Mouse (Mus musculus) limb, embryonic 14.5 days (tissue): ENCODE measurements around the gene Bik. TPM values are rescaled to one million over a fixed set of nuclear protein-coding genes. Genes with fewer than 3 reads are reported as not detected.
"Not testable (repeated sequence)": the region's sequence is repeated elsewhere in the genome, so short reads cannot be mapped to it uniquely, and the experiment has no call there.

Source experiments
- ATAC-seq: fragments of 200-750 bp; cut with Nextera tagmentation; 2 replicates; pipeline ENCODE4 v1.8.0; 2017; ENCODE audit warnings: low read depth, moderate number of reproducible peaks, moderate TSS enrichment; ENCODE audit not compliant: low FRiP score
- DNase-seq: peaks from one replicate; pipeline ENCODE4 v3.0.0-alpha.2; 2015; ENCODE audit warnings: low spot score
- H3K27ac ChIP-seq: fragments of 300-500 bp; sonication (generic); replicated peaks from 2 replicates; pipeline ENCODE4 v1.5.1; 2014; ENCODE audit warnings: low read depth, mild to moderate bottlenecking, low read length, moderate library complexity, mixed read lengths
- H3K27me3 ChIP-seq: fragments of 300-500 bp; sonication (generic); 2 replicates; pipeline ENCODE4 v1.6.1; 2014; ENCODE audit warnings: low read length, mixed read lengths; ENCODE audit not compliant: control insufficient read depth, insufficient read depth
- H3K36me3 ChIP-seq: fragments of 300-500 bp; sonication (generic); 2 replicates; pipeline ENCODE4 v1.6.1; 2014; ENCODE audit warnings: mild to moderate bottlenecking, low read length, moderate library complexity, mixed read lengths; ENCODE audit not compliant: control insufficient read depth, insufficient read depth
- H3K4me1 ChIP-seq: fragments of 300-500 bp; sonication (generic); 2 replicates; pipeline ENCODE4 v1.6.1; 2014; ENCODE audit warnings: antibody characterized with exemption, low read length, mixed read lengths; ENCODE audit not compliant: control insufficient read depth, insufficient read depth
- H3K4me2 ChIP-seq: fragments of 300-500 bp; sonication (generic); replicated peaks from 2 replicates; pipeline ENCODE4 v1.6.1; 2014; ENCODE audit warnings: low read depth, mild to moderate bottlenecking, low read length, moderate library complexity; ENCODE audit not compliant: severe bottlenecking
- H3K4me3 ChIP-seq: fragments of 300-500 bp; sonication (generic); replicated peaks from 2 replicates; pipeline ENCODE4 v1.5.1; 2014; ENCODE audit warnings: low read length
- H3K9ac ChIP-seq: fragments of 300-500 bp; sonication (generic); 2 replicates; pipeline ENCODE4 v1.6.1; 2014; ENCODE audit warnings: mild to moderate bottlenecking, low read depth, low read length, moderate library complexity; ENCODE audit not compliant: severe bottlenecking
- H3K9me3 ChIP-seq: fragments of 300-500 bp; sonication (generic); 2 replicates; pipeline ENCODE4 v1.6.1; 2016; ENCODE audit warnings: low read length; ENCODE audit not compliant: control insufficient read depth
- POLR2A ChIP-seq: fragments of 200-500 bp; IDR thresholded peaks from 2 replicates; pipeline ENCODE4 v1.8.0; 2012; ENCODE audit warnings: inconsistent platforms, mild to moderate bottlenecking, moderate library complexity, borderline replicate concordance; ENCODE audit not compliant: insufficient read depth, insufficient read length; ENCODE audit errors: extremely low read depth
- WGBS: fragments of 180-500 bp; shearing (Covaris S2); extraction: QIAGEN DNeasy Blood & Tissue Kit; methylation state at CpG from one replicate; pipeline ENCODE4 v1.1.7; 2014; 5-methylcytosine and 5-hydroxymethylcytosine counted together
- polyA plus RNA-seq, 2 experiments: library from polyadenylated mRNA; depleted of rRNA in 1 of 2; stranded (reverse) in 1 of 2; unstranded in 1 of 2; fragments of >200 nt; fragmentation: Nextera tagmentation in 1 of 2; extraction: Ambion mirVana in 1 of 2; gene quantifications; 2 replicates each; pipeline versions ENCODE4 v1.2.1 to v1.2.3; 2012 to 2014

Bik gene
- polyA plus RNA-seq, 2 experiments, result 4.2 to 5.4 TPM

DNA sequence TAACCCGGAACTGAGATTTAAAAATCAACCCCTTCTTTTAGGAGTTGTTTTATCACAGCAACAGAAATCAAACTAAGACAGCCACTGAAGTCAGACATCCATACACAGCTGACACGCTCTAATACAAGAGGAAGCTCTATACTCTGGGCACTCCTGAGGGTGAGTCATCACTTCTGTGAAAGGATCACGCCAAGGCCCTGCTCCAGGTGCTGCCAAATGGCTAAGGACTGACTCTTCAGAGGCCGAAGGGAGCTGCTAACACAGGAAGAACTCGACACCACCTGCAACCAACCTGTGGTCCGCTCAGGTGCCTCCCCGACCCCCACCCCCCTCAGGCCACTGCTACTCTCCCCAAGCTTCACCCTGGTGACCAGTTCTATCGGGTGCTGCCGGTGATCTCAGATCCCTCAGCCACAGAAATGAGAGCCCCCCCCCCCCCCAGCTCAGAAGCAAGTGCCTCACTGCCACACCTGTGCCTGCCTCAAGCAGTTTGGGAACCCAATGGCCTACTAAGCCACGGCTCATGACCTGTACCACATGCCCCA lies 27.4 kb upstream of the Bik start:
- Histone ChIP-seq H3K4me3 (no peak overlapping the region), H3K36me3 (peaks cover 41% of the 10 kb centered on the region), H3K27me3 (no peaks in the 10 kb centered on the region), H3K9me3 (no peaks in the 10 kb centered on the region), H3K9ac (no peak overlapping the region), H3K4me2 (no peak overlapping the region), H3K27ac (no peak overlapping the region), H3K4me1 (no peaks in the 10 kb centered on the region)
- WGBS, result 87% methylated on average over 10 of the region's 10 CpGs
- ATAC-seq (no peak), DNase-seq (no peak)
- TF ChIP-seq POLR2A, result no peak

DNA sequence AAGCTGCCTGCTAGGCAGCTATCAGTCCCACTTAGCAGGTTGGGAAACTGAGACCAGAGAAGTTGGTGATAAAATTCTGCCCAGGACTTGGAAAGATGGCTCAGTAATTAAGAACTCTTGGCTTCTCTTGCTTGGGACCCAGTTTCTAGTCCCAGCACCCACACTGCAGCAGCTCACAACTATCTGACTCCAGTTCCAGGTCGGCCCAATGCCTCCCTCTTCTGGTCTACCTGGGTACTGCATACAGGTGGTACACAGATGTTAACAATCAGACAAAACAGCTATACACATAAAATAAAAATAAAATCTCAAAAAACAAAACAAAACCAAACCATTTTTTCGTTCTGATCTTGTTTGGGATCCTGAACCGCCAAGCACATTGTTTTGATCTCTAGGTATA lies 26.3 kb upstream of the Bik start:
- no peak overlapping the region for H3K4me3 ChIP-seq
- no peak overlapping the region for H3K27ac ChIP-seq
- TF ChIP-seq POLR2A, result no peak
- H3K9me3 ChIP-seq, result no peaks in the 10 kb centered on the region
- no peak overlapping the region for H3K4me2 ChIP-seq
- H3K36me3 ChIP-seq, result peaks cover 32% of the 10 kb centered on the region
- ATAC-seq (no peak), DNase-seq (no peak)
- 52% methylated on average over 3 of the region's 3 CpGs for WGBS
- H3K4me1 ChIP-seq, result no peaks in the 10 kb centered on the region
- H3K9ac ChIP-seq, result no peak overlapping the region
- H3K27me3 ChIP-seq, result no peaks in the 10 kb centered on the region

DNA sequence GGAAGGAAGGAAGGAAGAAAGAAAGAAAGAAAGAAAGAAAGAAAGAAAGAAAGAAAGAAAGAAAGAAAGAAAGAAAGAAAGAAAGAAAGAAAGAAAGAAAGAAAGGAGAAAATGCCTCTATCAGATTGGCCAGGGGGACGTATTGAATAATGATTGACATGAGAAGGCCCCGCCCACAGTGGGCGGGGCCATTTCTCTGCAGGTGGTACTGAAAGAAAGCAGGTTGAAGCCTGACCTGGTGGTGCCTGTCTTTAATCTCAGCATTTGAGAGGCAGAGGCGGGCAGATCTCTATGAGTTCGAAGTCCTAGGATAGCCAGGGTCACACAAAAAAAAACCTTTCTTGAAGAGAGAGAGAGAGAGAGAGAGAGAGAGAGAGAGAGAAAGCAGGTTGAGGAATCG lies 25.2 kb upstream of the Bik start:
- H3K4me2 ChIP-seq, ATAC-seq, H3K9me3 ChIP-seq, DNase-seq, H3K4me1 ChIP-seq, H3K27me3 ChIP-seq, H3K27ac ChIP-seq, H3K4me3 ChIP-seq, H3K9ac ChIP-seq: not testable (repeated sequence)
- WGBS, result 84% methylated on average over 6 of the region's 6 CpGs
- peaks cover 22% of the 10 kb centered on the region for H3K36me3 ChIP-seq

DNA sequence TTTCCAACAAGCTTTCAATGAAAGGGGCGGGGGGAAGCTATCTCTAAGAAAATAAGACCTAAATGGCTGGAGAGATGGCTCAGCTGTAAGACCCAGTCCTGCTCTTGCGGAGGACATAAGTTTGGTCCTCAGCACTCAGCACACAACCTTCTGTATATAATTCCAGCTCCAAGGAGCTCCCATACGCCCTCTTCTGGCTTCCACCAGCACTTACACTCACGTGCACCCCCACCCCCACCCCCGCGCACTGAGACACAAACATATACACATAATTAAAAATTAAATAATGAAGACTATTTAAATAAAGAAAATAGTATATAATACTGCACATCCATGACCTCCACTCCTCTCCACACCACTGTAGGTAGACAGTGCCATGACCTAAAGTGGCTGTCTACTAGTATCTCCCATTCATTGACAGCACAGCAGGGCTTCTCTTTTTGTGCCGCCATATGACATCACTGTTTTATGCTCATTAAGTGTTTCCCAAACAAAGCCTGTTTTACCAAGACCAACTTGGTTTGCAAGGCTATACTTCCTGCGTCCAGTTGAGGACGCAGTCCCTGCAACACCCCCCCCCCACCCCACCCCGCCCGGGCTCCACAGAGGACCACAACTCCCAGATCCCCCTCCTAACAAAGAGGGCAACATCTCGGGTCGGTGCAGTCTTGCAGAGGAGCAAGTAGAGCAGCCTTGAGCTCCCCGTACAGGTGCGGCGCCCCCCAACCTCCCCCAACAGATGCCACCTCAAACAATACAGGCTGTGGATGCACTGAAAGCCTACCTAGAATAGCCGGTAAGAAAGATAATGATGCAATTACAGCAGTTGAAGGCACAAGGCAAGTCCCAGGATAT lies 16.5 kb upstream of the Bik start:
- H3K27ac ChIP-seq, result no peak overlapping the region
- no peaks in the 10 kb centered on the region for H3K9me3 ChIP-seq
- peak; percentile 61 for ATAC-seq
- peaks cover 3% of the 10 kb centered on the region; the same call in 1 of the 2 replicates for H3K4me1 ChIP-seq
- TF ChIP-seq POLR2A, result no peak
- no peak for DNase-seq
- H3K4me2 ChIP-seq, result peak overlapping the region; percentile 71
- H3K9ac ChIP-seq, result peak overlapping the region; percentile 52
- no peaks in the 10 kb centered on the region for H3K36me3 ChIP-seq
- H3K4me3 ChIP-seq, result peak overlapping the region; percentile 48
- 29% methylated on average over 17 of the region's 17 CpGs for WGBS
- H3K27me3 ChIP-seq, result no peaks in the 10 kb centered on the region

- ATAC-seq (peak; percentile 95), DNase-seq (peak; percentile 91)
- Histone ChIP-seq H3K9ac (peak within 1 kb of the TSS; percentile 52), H3K4me2 (peak within 1 kb of the TSS; percentile 71), H3K4me1 (peaks cover 3% of the 10 kb centered on the region; the same call in 1 of the 2 replicates), H3K9me3 (no peaks in the 10 kb centered on the region), H3K36me3 (no peaks in the 10 kb centered on the region), H3K27me3 (no peaks in the 10 kb centered on the region), H3K4me3 (peak within 1 kb of the TSS; percentile 48), H3K27ac (no peak within 1 kb of the TSS)
- peak; percentile 18; the same call in 1 of the 2 replicates for TF ChIP-seq POLR2A
- WGBS, result 11% methylated on average over 35 of the region's 41 CpGs
Measured at GRCm38 (mm10) chr15:83510805-83511405, 15.8 kb upstream of the Bik start, which contains the start of gene Ttll1. TSS of gene Ttll1 (minus strand) at chr15:83510893.
